Mouse (Mus musculus): Measurements from ENCODE around the gene Spata1.

GRCm38 (mm10) chr3:146434686-146435085 is 64.9 kb downstream of the Spata1 start:
- no peak for TF ChIP-seq CTCF (IDR thresholded peaks at IDR 0.05; ENCODE audit: low read depth)
- no peak for TF ChIP-seq EP300 (IDR thresholded peaks at IDR 0.05; ENCODE audit: low read depth)

Data from liver, postnatal 0 days (tissue).